Mouse (Mus musculus): Measurements from ENCODE around the gene Gm36079. TPM values are rescaled to one million over a fixed set of nuclear protein-coding genes. Genes with fewer than 3 reads are reported as not detected.
"Not testable (repeated sequence)": the region's sequence is repeated elsewhere in the genome, so short reads cannot be mapped to it uniquely, and the experiment has no call there.

Gene Gm36079
- polyA plus RNA-seq, 1 experiment from 2014 or later, result not detected

GRCm38 (mm10) chr13:120013544-120013943, 13.3 kb downstream of the Gm36079 start:
- no CpG with 5 or more reads among the region's 5 CpGs for whole genome bisulfite sequencing
- not testable (repeated sequence) for H3K9me3 ChIP-seq; H3K4me2 ChIP-seq; H3K4me3 ChIP-seq; ATAC-seq (ENCODE audit: insufficient number of reproducible peaks, low FRiP score, low TSS enrichment, low read depth); H3K27ac ChIP-seq; H3K4me1 ChIP-seq; H3K27me3 ChIP-seq; H3K9ac ChIP-seq; H3K36me3 ChIP-seq

DNA sequence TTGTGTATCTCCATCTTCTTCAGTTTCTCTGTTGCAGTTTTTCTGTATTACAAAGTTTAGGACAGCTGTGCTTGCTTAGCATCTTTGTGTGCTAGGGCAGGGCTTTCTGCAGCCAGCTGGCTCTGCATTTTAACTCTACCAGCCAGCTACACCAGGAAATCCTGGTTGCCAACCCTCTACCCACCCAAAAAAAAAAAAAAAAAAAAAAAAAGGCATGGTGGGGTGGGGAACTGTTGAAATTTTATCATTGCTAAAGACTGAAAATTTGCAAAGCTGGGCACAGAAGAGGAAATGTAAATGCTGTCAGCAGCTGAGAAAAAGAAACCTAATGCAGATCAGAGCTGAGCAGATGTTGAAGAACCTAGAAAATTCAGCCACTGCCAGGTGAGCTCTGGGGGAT, 16.7 kb downstream of the Gm36079 start:
- not testable (repeated sequence) for H3K4me1 ChIP-seq; H3K27me3 ChIP-seq; H3K4me3 ChIP-seq; H3K36me3 ChIP-seq; H3K9ac ChIP-seq; H3K9me3 ChIP-seq; H3K4me2 ChIP-seq; H3K27ac ChIP-seq; ATAC-seq (ENCODE audit: insufficient number of reproducible peaks, low FRiP score, low TSS enrichment, low read depth)

DNA sequence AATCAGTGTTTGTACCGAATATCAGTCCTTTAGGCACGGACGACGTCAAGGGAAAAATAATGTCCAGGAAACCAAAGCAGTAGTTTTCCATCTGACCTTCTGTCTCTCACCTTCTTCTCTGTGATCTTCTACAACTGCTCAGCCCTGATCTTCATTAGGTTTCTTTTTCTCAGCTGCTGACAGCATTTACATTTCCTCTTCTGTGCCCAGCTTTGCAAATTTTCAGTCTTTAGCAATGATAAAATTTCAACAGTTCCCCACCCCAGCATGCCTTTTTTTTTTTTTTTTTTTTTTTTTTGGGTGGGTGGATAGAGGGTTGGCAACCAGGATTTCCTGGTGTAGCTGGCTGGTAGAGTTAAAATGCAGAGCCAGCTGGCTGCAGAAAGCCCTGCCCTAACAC, 27.6 kb downstream of the Gm36079 start:
- H3K9me3 ChIP-seq; H3K4me1 ChIP-seq; H3K36me3 ChIP-seq; H3K27me3 ChIP-seq; H3K4me3 ChIP-seq; H3K4me2 ChIP-seq; ATAC-seq (ENCODE audit: insufficient number of reproducible peaks, low FRiP score, low TSS enrichment, low read depth); H3K27ac ChIP-seq; H3K9ac ChIP-seq: not testable (repeated sequence)
- no CpG with 5 or more reads among the region's 4 CpGs for WGBS

DNA sequence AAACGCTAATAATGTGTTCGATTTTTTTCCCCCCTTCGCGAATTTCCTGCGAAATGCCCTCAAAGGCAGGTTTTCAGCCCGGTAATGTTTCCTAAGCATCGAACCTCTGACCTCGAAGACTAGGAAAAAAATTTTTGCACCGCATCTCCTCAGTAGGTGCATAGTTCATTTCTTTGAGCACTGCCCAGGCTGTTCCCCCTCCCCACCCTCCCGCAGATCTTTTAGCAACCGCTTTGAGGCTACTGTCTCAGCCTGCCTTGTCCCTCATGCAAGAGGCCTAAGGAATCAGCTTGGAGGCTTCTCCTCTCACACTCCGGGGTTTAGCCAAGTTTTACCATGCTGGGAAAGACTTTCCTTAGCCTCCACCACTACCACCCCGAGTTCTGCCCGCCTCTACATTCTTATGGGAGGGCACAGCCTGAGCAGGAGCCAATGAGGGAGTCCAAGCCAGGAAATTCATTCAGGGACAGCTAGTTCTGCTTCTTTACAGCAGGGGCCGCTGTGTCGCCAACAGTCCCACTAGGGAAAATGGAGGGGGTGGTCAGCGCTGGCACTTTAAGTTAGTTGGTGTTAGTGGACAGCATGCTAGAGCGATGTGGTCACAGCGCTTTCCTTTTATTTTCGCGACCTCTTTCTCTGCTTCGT, 28.2 kb downstream of the Gm36079 start:
- H3K36me3 ChIP-seq; H3K27me3 ChIP-seq; H3K4me2 ChIP-seq; ATAC-seq (ENCODE audit: insufficient number of reproducible peaks, low FRiP score, low TSS enrichment, low read depth); H3K4me1 ChIP-seq; H3K4me3 ChIP-seq; H3K27ac ChIP-seq; H3K9me3 ChIP-seq; H3K9ac ChIP-seq: not testable (repeated sequence)
- no CpG with 5 or more reads among the region's 22 CpGs for WGBS

DNA sequence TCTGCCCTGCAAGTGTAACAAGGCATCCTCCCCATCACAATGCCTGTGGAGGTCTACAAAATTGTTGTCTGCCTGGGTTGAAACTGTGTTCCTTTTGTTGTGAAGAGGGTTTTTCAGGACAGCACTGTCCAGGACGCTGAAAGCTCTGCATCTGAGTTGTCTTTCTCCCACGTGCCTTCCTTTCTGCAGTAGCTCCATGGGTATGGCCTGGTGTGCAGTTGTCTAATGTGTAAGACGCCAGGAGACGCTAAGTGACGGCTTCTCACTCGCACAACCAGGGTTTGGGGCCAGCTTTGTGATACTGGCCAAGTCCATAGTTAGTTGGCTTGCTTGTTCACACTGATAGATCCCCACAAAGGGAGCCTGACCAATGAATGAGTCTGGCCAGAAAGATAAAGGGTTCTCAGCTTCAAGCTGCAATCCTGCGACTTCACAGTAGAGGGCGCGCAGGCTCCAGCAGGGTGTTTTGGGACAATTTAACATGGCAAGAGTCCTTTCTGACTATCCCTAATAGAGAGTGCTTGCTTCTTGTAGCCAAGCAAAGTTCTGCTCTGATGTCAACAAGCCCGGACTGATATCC, 34.8 kb downstream of the Gm36079 start:
- no CpG with 5 or more reads among the region's 10 CpGs for WGBS
- not testable (repeated sequence) for ATAC-seq (ENCODE audit: insufficient number of reproducible peaks, low FRiP score, low TSS enrichment, low read depth); H3K4me1 ChIP-seq; H3K4me3 ChIP-seq; H3K27me3 ChIP-seq; H3K9me3 ChIP-seq; H3K27ac ChIP-seq; H3K36me3 ChIP-seq; H3K9ac ChIP-seq; H3K4me2 ChIP-seq

- H3K36me3 ChIP-seq; ATAC-seq (ENCODE audit: insufficient number of reproducible peaks, low FRiP score, low TSS enrichment, low read depth); H3K4me2 ChIP-seq; H3K27me3 ChIP-seq; H3K4me1 ChIP-seq; H3K4me3 ChIP-seq; H3K9ac ChIP-seq; H3K27ac ChIP-seq; H3K9me3 ChIP-seq: not testable (repeated sequence)
- WGBS, result no CpG with 5 or more reads among the region's 13 CpGs
Measured at GRCm38 (mm10) chr13:119991264-119991663, 35.5 kb downstream of the Gm36079 start.

Other genes starting within 250 kb of the Gm36079 start
- 29.2 and 32.2 TPM in 2 replicates for gene Zfp131, start 236.1 kb downstream of the Gm36079 start, polyA plus RNA-seq (2015; fragmentation: Nextera tagmentation; extraction: Ambion mirVana)
- not detected in 2 replicates for gene AF067063, start 196.8 kb downstream of the Gm36079 start, polyA plus RNA-seq (2015; fragmentation: Nextera tagmentation; extraction: Ambion mirVana)
- gene D13Ertd608e, start 191.0 kb downstream of the Gm36079 start, polyA plus RNA-seq (2015; fragmentation: Nextera tagmentation; extraction: Ambion mirVana), result not detected in 2 replicates
- not detected in 2 replicates for gene Tcstv1, start 132.2 kb downstream of the Gm36079 start, polyA plus RNA-seq (2015; fragmentation: Nextera tagmentation; extraction: Ambion mirVana)
- not detected in 2 replicates for gene Gm21761, start 97.7 kb downstream of the Gm36079 start, polyA plus RNA-seq (2015; fragmentation: Nextera tagmentation; extraction: Ambion mirVana)
- gene B020031M17Rik, start 76.2 kb downstream of the Gm36079 start, polyA plus RNA-seq (2015; fragmentation: Nextera tagmentation; extraction: Ambion mirVana), result not detected in 2 replicates
- gene Gm21188, start 25.2 kb upstream of the Gm36079 start, polyA plus RNA-seq (2015; fragmentation: Nextera tagmentation; extraction: Ambion mirVana), result 0.23 TPM in 1 of 2 replicates, not detected in the other
- gene Gm20767, start 113.2 kb upstream of the Gm36079 start, polyA plus RNA-seq (2015; fragmentation: Nextera tagmentation; extraction: Ambion mirVana), result not detected in 2 replicates
- gene Gm21818, start 145.4 kb upstream of the Gm36079 start, polyA plus RNA-seq (2015; fragmentation: Nextera tagmentation; extraction: Ambion mirVana), result not detected in 2 replicates
- not detected in 2 replicates for gene Gm21762, start 188.9 kb upstream of the Gm36079 start, polyA plus RNA-seq (2015; fragmentation: Nextera tagmentation; extraction: Ambion mirVana)
- not detected in 2 replicates for gene Gm21731, start 212.1 kb upstream of the Gm36079 start, polyA plus RNA-seq (2015; fragmentation: Nextera tagmentation; extraction: Ambion mirVana)
- not detected in 2 replicates for gene AF067061, start 236.1 kb upstream of the Gm36079 start, polyA plus RNA-seq (2015; fragmentation: Nextera tagmentation; extraction: Ambion mirVana)

Measured in limb, embryonic 15.5 days (tissue).